Mouse (Mus musculus): ENCODE results near the gene Mettl9. TPM values are rescaled to one million over a fixed set of nuclear protein-coding genes. Genes with fewer than 3 reads are reported as not detected.

The Mettl9 gene
- polyA plus RNA-seq, 1 experiment from 2014 or later = 232 TPM

Other genes starting within 250 kb of the Mettl9 start
- not detected in 2 replicates for gene Gm5737, start 222.1 kb upstream of the Mettl9 start, polyA plus RNA-seq (2016; fragmentation: Nextera tagmentation; extraction: Ambion mirVana)
- 32.5 and 34.8 TPM in 2 replicates for gene Eef2k, start 191.6 kb upstream of the Mettl9 start, polyA plus RNA-seq (2016; fragmentation: Nextera tagmentation; extraction: Ambion mirVana)
- 29.2 and 29.8 TPM in 2 replicates for gene Polr3e, start 116.7 kb upstream of the Mettl9 start, polyA plus RNA-seq (2016; fragmentation: Nextera tagmentation; extraction: Ambion mirVana)
- gene Cdr2, start 52.1 kb upstream of the Mettl9 start, polyA plus RNA-seq (2016; fragmentation: Nextera tagmentation; extraction: Ambion mirVana) = 19.0 and 19.7 TPM in 2 replicates
- 0.39 TPM in 1 of 2 replicates, not detected in the other for gene Mfsd13b, start 51.9 kb upstream of the Mettl9 start, polyA plus RNA-seq (2016; fragmentation: Nextera tagmentation; extraction: Ambion mirVana)
- gene Igsf6, start 40.1 kb downstream of the Mettl9 start, polyA plus RNA-seq (2016; fragmentation: Nextera tagmentation; extraction: Ambion mirVana) = 0.88 and 1.3 TPM in 2 replicates
- 0.56 and 2.3 TPM in 2 replicates for gene Otoa, start 47.2 kb downstream of the Mettl9 start, polyA plus RNA-seq (2016; fragmentation: Nextera tagmentation; extraction: Ambion mirVana)